ENCODE assay signal across 18 mouse cellular contexts in genomic region chr10:76874398-76874797, GRCm38 (mm10).
DNase-seq lines count a peak whose midpoint lies in the region; ATAC-seq and TF ChIP-seq lines count a peak whose summit lies in the region.
"Had no signal": no experiment of that assay in that cellular context is flagged by ENCODE, and none has a peak within 500 bp of the region (broad histone marks: within the 10 kb centered on the region; RNA-seq: fewer than 3 reads in every experiment).

No protein-coding gene starts in this region.

- H3K4me3 ChIP-seq in hindbrain, postnatal 0 days (ENCODE audit: low read length): no peak overlapping the region
- no peak overlapping the region for H3K4me3 ChIP-seq in hindbrain, embryonic 14.5 days (replicated peaks; ENCODE audit: low read length)
- no peak overlapping the region for H3K4me3 ChIP-seq in liver, embryonic 16.5 days (ENCODE audit: low read depth, low read length)
- no peak overlapping the region for H3K4me3 ChIP-seq in embryonic facial prominence, embryonic 10.5 days
- H3K4me3 ChIP-seq in liver, postnatal 0 days (ENCODE audit: low read depth, low read length): no peak overlapping the region
- H3K4me3 ChIP-seq: forebrain, embryonic 13.5 days; heart, adult 2 months; heart, embryonic 15.5 days; megakaryocyte, embryonic 14.5 days had no signal

- no peaks in the 10 kb centered on the region for H3K27me3 ChIP-seq in hindbrain, postnatal 0 days (ENCODE audit: insufficient read depth, low read length)
- no peaks in the 10 kb centered on the region for H3K27me3 ChIP-seq in hindbrain, embryonic 14.5 days (ENCODE audit: control insufficient read depth, insufficient read depth, low read length)
- H3K27me3 ChIP-seq in liver, embryonic 16.5 days (ENCODE audit: control insufficient read depth, insufficient read depth, low read depth, low read length): no peaks in the 10 kb centered on the region
- no peaks in the 10 kb centered on the region for H3K27me3 ChIP-seq in embryonic facial prominence, embryonic 10.5 days (replicated peaks; ENCODE audit: low read depth, poor library complexity, severe bottlenecking)
- H3K27me3 ChIP-seq in liver, postnatal 0 days (ENCODE audit: insufficient read depth, low read length): no peaks in the 10 kb centered on the region
- H3K27me3 ChIP-seq: forebrain, embryonic 13.5 days; heart, embryonic 15.5 days had no signal

- peak overlapping the region; percentile 27 for H3K27ac ChIP-seq in hindbrain, postnatal 0 days
- H3K27ac ChIP-seq in hindbrain, embryonic 14.5 days: no peak overlapping the region
- no peak overlapping the region for H3K27ac ChIP-seq in liver, embryonic 16.5 days (ENCODE audit: low read length)
- peak overlapping the region; percentile 24; the same call in 1 of the 2 replicates for H3K27ac ChIP-seq in embryonic facial prominence, embryonic 10.5 days (replicated peaks)
- H3K27ac ChIP-seq in liver, postnatal 0 days (ENCODE audit: low read depth): no peak overlapping the region
- H3K27ac ChIP-seq: forebrain, embryonic 13.5 days; heart, adult 2 months; heart, embryonic 15.5 days; liver, embryonic 14.5 days had no signal

- no peaks in the 10 kb centered on the region for H3K4me1 ChIP-seq in hindbrain, postnatal 0 days (ENCODE audit: insufficient read depth, low read length)
- no peaks in the 10 kb centered on the region for H3K4me1 ChIP-seq in hindbrain, embryonic 14.5 days (replicated peaks; ENCODE audit: control insufficient read depth, insufficient read depth, low read length)
- H3K4me1 ChIP-seq in liver, embryonic 16.5 days (ENCODE audit: control insufficient read depth, low read depth, low read length): no peaks in the 10 kb centered on the region; the same call in 1 of the 2 replicates
- no peaks in the 10 kb centered on the region; the same call in 1 of the 2 replicates for H3K4me1 ChIP-seq in embryonic facial prominence, embryonic 10.5 days
- H3K4me1 ChIP-seq in liver, postnatal 0 days (ENCODE audit: insufficient read depth): peaks cover 5% of the 10 kb centered on the region; the same call in 1 of the 2 replicates
- H3K4me1 ChIP-seq: forebrain, embryonic 13.5 days; megakaryocyte, embryonic 14.5 days had no signal

- no peaks in the 10 kb centered on the region for H3K36me3 ChIP-seq in hindbrain, postnatal 0 days (ENCODE audit: insufficient read depth, low read length)
- no peaks in the 10 kb centered on the region for H3K36me3 ChIP-seq in hindbrain, embryonic 14.5 days (replicated peaks; ENCODE audit: control insufficient read depth, insufficient read depth)
- H3K36me3 ChIP-seq in liver, embryonic 16.5 days (ENCODE audit: control insufficient read depth, insufficient read depth): no peaks in the 10 kb centered on the region
- H3K36me3 ChIP-seq in embryonic facial prominence, embryonic 10.5 days (replicated peaks): no peaks in the 10 kb centered on the region
- no peaks in the 10 kb centered on the region for H3K36me3 ChIP-seq in liver, postnatal 0 days (replicated peaks; ENCODE audit: insufficient read depth, low read length)
- H3K36me3 ChIP-seq: heart, embryonic 15.5 days had no signal

- H3K9ac ChIP-seq in hindbrain, postnatal 0 days (replicated peaks; ENCODE audit: low read length): no peak overlapping the region
- H3K9ac ChIP-seq in hindbrain, embryonic 14.5 days: no peak overlapping the region
- H3K9ac ChIP-seq in liver, embryonic 16.5 days (ENCODE audit: low read depth, low read length): no peak overlapping the region
- H3K9ac ChIP-seq in liver, postnatal 0 days (replicated peaks): no peak overlapping the region
- H3K9ac ChIP-seq: forebrain, embryonic 13.5 days; heart, embryonic 15.5 days; liver, embryonic 14.5 days had no signal

- 94% methylated on average over 1 of the region's 1 CpGs for WGBS in hindbrain, postnatal 0 days
- 95% methylated on average over 1 of the region's 1 CpGs for WGBS in hindbrain, embryonic 14.5 days
- 65% methylated on average over 1 of the region's 1 CpGs for WGBS in liver, embryonic 16.5 days (ENCODE audit: insufficient replicate concordance)
- 96% methylated on average over 1 of the region's 1 CpGs for WGBS in embryonic facial prominence, embryonic 10.5 days
- 82% methylated on average over 1 of the region's 1 CpGs for WGBS in liver, postnatal 0 days (ENCODE audit: insufficient replicate concordance)

- no peak for TF ChIP-seq CTCF in hindbrain, postnatal 0 days (IDR thresholded peaks at IDR 0.05; ENCODE audit: low read depth)
- no peak for TF ChIP-seq CTCF in liver, postnatal 0 days (IDR thresholded peaks at IDR 0.05; ENCODE audit: low read depth)

- TF ChIP-seq EP300 in liver, postnatal 0 days (IDR thresholded peaks at IDR 0.05; ENCODE audit: low read depth): no peak

- DNase-seq in hindbrain, postnatal 0 days (ENCODE audit: low spot score): no peak
- DNase-seq in hindbrain, embryonic 14.5 days (ENCODE audit: low spot score): no peak
- DNase-seq in liver: no peak
- DNase-seq in embryonic facial prominence, embryonic 10.5 days (ENCODE audit: low spot score): no peak
- no peak for DNase-seq in liver, postnatal 0 days
- DNase-seq in lung, postnatal 10 days: no peak
- DNase-seq: gastrocnemius, postnatal 10 days; heart, adult 2 months; heart, postnatal 4 days; lung, postnatal 14 days; midbrain, embryonic 14.5 days; thymus, adult 18-20 months; thymus, postnatal 4 days had no signal

- H3K9me3 ChIP-seq in hindbrain, postnatal 0 days (ENCODE audit: low read length): no peaks in the 10 kb centered on the region
- no peaks in the 10 kb centered on the region for H3K9me3 ChIP-seq in hindbrain, embryonic 14.5 days (ENCODE audit: control insufficient read depth, low read length)
- no peaks in the 10 kb centered on the region for H3K9me3 ChIP-seq in liver, embryonic 16.5 days (replicated peaks; ENCODE audit: control insufficient read depth, low read length)
- no peaks in the 10 kb centered on the region for H3K9me3 ChIP-seq in embryonic facial prominence, embryonic 10.5 days
- no peaks in the 10 kb centered on the region for H3K9me3 ChIP-seq in liver, postnatal 0 days (ENCODE audit: low read length)
- H3K9me3 ChIP-seq: forebrain, embryonic 13.5 days; heart, embryonic 15.5 days; megakaryocyte, embryonic 14.5 days had no signal

- peak; percentile 40 for ATAC-seq in hindbrain, postnatal 0 days
- no peak for ATAC-seq in hindbrain, embryonic 14.5 days (ENCODE audit: low FRiP score)
- ATAC-seq in liver, embryonic 16.5 days (ENCODE audit: low read depth): peak; percentile 37; the same call in 1 of the 2 replicates
- ATAC-seq in liver, postnatal 0 days: peak; percentile 45; the same call in 1 of the 2 replicates
- ATAC-seq: forebrain, embryonic 13.5 days had no signal

- no peak overlapping the region for H3K4me2 ChIP-seq in hindbrain, postnatal 0 days (ENCODE audit: low read depth, low read length)
- no peak overlapping the region for H3K4me2 ChIP-seq in hindbrain, embryonic 14.5 days (replicated peaks)
- no peak overlapping the region for H3K4me2 ChIP-seq in liver, embryonic 16.5 days (ENCODE audit: low read depth, low read length)
- no peak overlapping the region for H3K4me2 ChIP-seq in liver, postnatal 0 days (ENCODE audit: low read depth, low read length)
- H3K4me2 ChIP-seq: forebrain, embryonic 13.5 days; heart, embryonic 15.5 days had no signal

Comparison
In these comparisons a context has a peak if more than half of its experiments do, and no peak if none do; other contexts are left out.
1. H3K27ac ChIP-seq: peak in hindbrain, postnatal 0 days (single experiment) and embryonic facial prominence, embryonic 10.5 days (single experiment); none in hindbrain, embryonic 14.5 days (single experiment), liver, embryonic 16.5 days (single experiment) and liver, postnatal 0 days (single experiment).